Mouse (Mus musculus): ENCODE data around the gene Eif3d. TPM values are rescaled to one million over a fixed set of nuclear protein-coding genes. Genes with fewer than 3 reads are reported as not detected.

Eif3d gene
- total RNA-seq, 1 experiment, result 419 TPM

GRCm38 (mm10) chr15:77981181-77981680 is 10.6 kb upstream of the Eif3d start:
- in situ Hi-C loops (cut with MboI; ENCODE audit: low sequenced_read_pairs in 2 of 2, unreplicated experiment in 2 of 2), result no loop called here
- TF ChIP-seq HCFC1 (IDR thresholded peaks at IDR 0.05; ENCODE audit: borderline replicate concordance, insufficient read depth, low read length) (no peak), CHD2 (IDR thresholded peaks at IDR 0.05; ENCODE audit: low read depth, low read length) (no peak), MAFK (IDR thresholded peaks at IDR 0.05; ENCODE audit: insufficient read depth, low read depth, low read length) (no peak), ZC3H11A (IDR thresholded peaks at IDR 0.05; ENCODE audit: borderline replicate concordance, low read depth, low read length) (no peak), ZNF384 (IDR thresholded peaks at IDR 0.05; ENCODE audit: low read depth, low read length) (no peak)
- Histone ChIP-seq H3K36me3 (ENCODE audit: control insufficient read depth, insufficient read depth, low read length, poor library complexity, severe bottlenecking) (no peaks in the 10 kb centered on the region), H3K9me3 (ENCODE audit: control insufficient read depth, insufficient read depth, low read depth, low read length) (no peaks in the 10 kb centered on the region), H3K4me3 (ENCODE audit: insufficient read depth in 1 of 2, low read depth in 1 of 2, low read length in 2 of 2, poor library complexity in 1 of 2, severe bottlenecking in 1 of 2) (no peak overlapping the region), H3K27ac (ENCODE audit: insufficient read depth, low read depth, low read length, poor library complexity, severe bottlenecking) (no peak overlapping the region), H3K4me1 (ENCODE audit: control insufficient read depth in 2 of 2, insufficient read depth in 2 of 2, low read length in 2 of 2, poor library complexity in 1 of 2) (no peaks in the 10 kb centered on the region), H3K9ac (ENCODE audit: insufficient read depth, low read depth, low read length, poor library complexity, severe bottlenecking) (no peak overlapping the region)
- DNase-seq (ENCODE audit: low read depth, low spot score), result no peak

- Histone ChIP-seq H3K27ac (ENCODE audit: insufficient read depth, low read depth, low read length, poor library complexity, severe bottlenecking) (no peak overlapping the region), H3K4me1 (ENCODE audit: control insufficient read depth in 2 of 2, insufficient read depth in 2 of 2, low read length in 2 of 2, poor library complexity in 1 of 2) (no peaks in the 10 kb centered on the region), H3K4me3 (ENCODE audit: insufficient read depth in 1 of 2, low read depth in 1 of 2, low read length in 2 of 2, poor library complexity in 1 of 2, severe bottlenecking in 1 of 2) (no peak overlapping the region), H3K36me3 (ENCODE audit: control insufficient read depth, insufficient read depth, low read length, poor library complexity, severe bottlenecking) (no peaks in the 10 kb centered on the region), H3K9ac (ENCODE audit: insufficient read depth, low read depth, low read length, poor library complexity, severe bottlenecking) (no peak overlapping the region), H3K9me3 (ENCODE audit: control insufficient read depth, insufficient read depth, low read depth, low read length) (no peaks in the 10 kb centered on the region)
- DNase-seq (ENCODE audit: low read depth, low spot score), result no peak
- TF ChIP-seq MAFK (IDR thresholded peaks at IDR 0.05; ENCODE audit: insufficient read depth, low read depth, low read length) (no peak), CHD2 (IDR thresholded peaks at IDR 0.05; ENCODE audit: low read depth, low read length) (no peak), ZNF384 (IDR thresholded peaks at IDR 0.05; ENCODE audit: low read depth, low read length) (no peak), HCFC1 (IDR thresholded peaks at IDR 0.05; ENCODE audit: borderline replicate concordance, insufficient read depth, low read length) (no peak), ZC3H11A (IDR thresholded peaks at IDR 0.05; ENCODE audit: borderline replicate concordance, low read depth, low read length) (no peak)
- in situ Hi-C loops (cut with MboI; ENCODE audit: low sequenced_read_pairs in 2 of 2, unreplicated experiment in 2 of 2), result no loop called here
Measured at GRCm38 (mm10) chr15:77979427-77979865, 8.8 kb upstream of the Eif3d start.

GRCm38 (mm10) chr15:77977663-77978062 is 7.0 kb upstream of the Eif3d start:
- Histone ChIP-seq H3K36me3 (ENCODE audit: control insufficient read depth, insufficient read depth, low read length, poor library complexity, severe bottlenecking) (no peaks in the 10 kb centered on the region), H3K4me1 (ENCODE audit: control insufficient read depth in 2 of 2, insufficient read depth in 2 of 2, low read length in 2 of 2, poor library complexity in 1 of 2) (no peaks in the 10 kb centered on the region), H3K4me3 (ENCODE audit: insufficient read depth in 1 of 2, low read depth in 1 of 2, low read length in 2 of 2, poor library complexity in 1 of 2, severe bottlenecking in 1 of 2) (no peak overlapping the region), H3K9ac (ENCODE audit: insufficient read depth, low read depth, low read length, poor library complexity, severe bottlenecking) (no peak overlapping the region), H3K27ac (ENCODE audit: insufficient read depth, low read depth, low read length, poor library complexity, severe bottlenecking) (no peak overlapping the region), H3K9me3 (ENCODE audit: control insufficient read depth, insufficient read depth, low read depth, low read length) (no peaks in the 10 kb centered on the region)
- TF ChIP-seq CHD2 (IDR thresholded peaks at IDR 0.05; ENCODE audit: low read depth, low read length), result no peak
- TF ChIP-seq ZC3H11A (IDR thresholded peaks at IDR 0.05; ENCODE audit: borderline replicate concordance, low read depth, low read length), result no peak
- TF ChIP-seq ZNF384 (IDR thresholded peaks at IDR 0.05; ENCODE audit: low read depth, low read length), result no peak
- TF ChIP-seq MAFK (IDR thresholded peaks at IDR 0.05; ENCODE audit: insufficient read depth, low read depth, low read length), result no peak
- TF ChIP-seq HCFC1 (IDR thresholded peaks at IDR 0.05; ENCODE audit: borderline replicate concordance, insufficient read depth, low read length), result no peak
- in situ Hi-C loops (cut with MboI; ENCODE audit: low sequenced_read_pairs in 2 of 2, unreplicated experiment in 2 of 2), result no loop called here
- DNase-seq (ENCODE audit: low read depth, low spot score), result no peak

DNA sequence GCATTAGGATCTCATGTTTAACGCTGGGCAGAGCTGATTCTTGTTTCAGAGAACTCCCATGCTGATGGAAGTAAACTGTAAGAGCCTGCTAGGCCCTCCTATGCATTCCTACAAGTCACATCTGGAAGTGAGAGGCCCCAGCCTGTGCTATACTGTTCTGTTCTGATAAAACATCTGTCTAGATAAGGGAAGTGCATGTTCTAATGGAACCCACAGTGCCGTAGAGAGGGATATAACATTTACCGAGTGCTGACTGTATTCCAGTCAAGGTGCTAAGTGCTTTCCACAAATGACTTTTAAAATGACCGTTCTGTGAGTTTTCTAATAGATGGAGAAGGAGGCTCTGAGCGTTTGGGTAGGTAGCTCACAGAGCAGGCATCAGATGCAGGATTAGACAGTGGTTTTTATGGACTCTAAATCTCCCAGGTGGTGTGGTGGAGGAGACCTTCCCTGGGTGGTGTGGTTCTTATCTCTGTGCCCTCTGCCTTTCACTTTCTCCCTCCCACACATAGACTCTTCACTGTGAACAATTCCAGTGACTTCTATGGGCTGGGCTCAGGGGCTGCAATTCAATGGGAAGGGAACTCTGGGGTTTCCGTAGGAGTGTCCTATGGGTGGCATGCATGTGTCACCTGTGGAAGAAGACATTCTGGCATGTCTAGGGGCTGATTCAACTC is 3.7 kb upstream of the Eif3d start:
- H3K36me3 ChIP-seq (ENCODE audit: control insufficient read depth, insufficient read depth, low read length, poor library complexity, severe bottlenecking), result no peaks in the 10 kb centered on the region
- in situ Hi-C loops (cut with MboI; ENCODE audit: low sequenced_read_pairs in 2 of 2, unreplicated experiment in 2 of 2), result no loop called here
- H3K9me3 ChIP-seq (ENCODE audit: control insufficient read depth, insufficient read depth, low read depth, low read length), result no peaks in the 10 kb centered on the region
- H3K4me1 ChIP-seq (ENCODE audit: control insufficient read depth in 2 of 2, insufficient read depth in 2 of 2, low read length in 2 of 2, poor library complexity in 1 of 2), result peaks cover 2% of the 10 kb centered on the region in 2 experiments; a peak in 2 of 4 replicates
- no peak overlapping the region for H3K27ac ChIP-seq (ENCODE audit: insufficient read depth, low read depth, low read length, poor library complexity, severe bottlenecking)
- H3K9ac ChIP-seq (ENCODE audit: insufficient read depth, low read depth, low read length, poor library complexity, severe bottlenecking), result no peak overlapping the region
- no peak for DNase-seq (ENCODE audit: low read depth, low spot score)
- no peak overlapping the region for H3K4me3 ChIP-seq (ENCODE audit: insufficient read depth in 1 of 2, low read depth in 1 of 2, low read length in 2 of 2, poor library complexity in 1 of 2, severe bottlenecking in 1 of 2)
- no peak for TF ChIP-seq ZNF384 (IDR thresholded peaks at IDR 0.05; ENCODE audit: low read depth, low read length)
- TF ChIP-seq CHD2 (IDR thresholded peaks at IDR 0.05; ENCODE audit: low read depth, low read length), result no peak
- TF ChIP-seq HCFC1 (IDR thresholded peaks at IDR 0.05; ENCODE audit: borderline replicate concordance, insufficient read depth, low read length), result no peak
- no peak for TF ChIP-seq ZC3H11A (IDR thresholded peaks at IDR 0.05; ENCODE audit: borderline replicate concordance, low read depth, low read length)

Measured in ES-E14 (cell line).